Mouse (Mus musculus) heart, postnatal 0 days (tissue): Measurements from ENCODE around the gene Rbm47. TPM values are rescaled to one million over a fixed set of nuclear protein-coding genes. Genes with fewer than 3 reads are reported as not detected.

Experiments
- ATAC-seq: fragments of 200-750 bp; cut with Nextera tagmentation; 2 replicates; pipeline ENCODE4 v1.8.0; 2017; ENCODE audit warnings: low read depth, moderate number of reproducible peaks, moderate library complexity; ENCODE audit not compliant: insufficient read depth
- DNase-seq: peaks from one replicate; pipeline ENCODE4 v3.0.0-alpha.2; 2016; ENCODE audit warnings: low spot score
- H3K27ac ChIP-seq: fragments of 300-500 bp; sonication (generic); 2 replicates; pipeline ENCODE4 v1.5.1; 2014; ENCODE audit warnings: low read depth, mild to moderate bottlenecking
- H3K27me3 ChIP-seq: fragments of 300-500 bp; sonication (generic); 2 replicates; pipeline ENCODE4 v1.6.1; 2014; ENCODE audit warnings: low read length, mixed read lengths; ENCODE audit not compliant: control insufficient read depth, insufficient read depth
- H3K36me3 ChIP-seq: fragments of 300-500 bp; sonication (generic); replicated peaks from 2 replicates; pipeline ENCODE4 v1.6.1; 2014; ENCODE audit warnings: low read length, mixed read lengths; ENCODE audit not compliant: control insufficient read depth, insufficient read depth
- H3K4me1 ChIP-seq: fragments of 300-500 bp; sonication (generic); 2 replicates; pipeline ENCODE4 v1.6.1; 2014; ENCODE audit warnings: antibody characterized with exemption; ENCODE audit not compliant: control insufficient read depth, insufficient read depth
- H3K4me2 ChIP-seq: fragments of 300-500 bp; sonication (generic); 2 replicates; pipeline ENCODE4 v1.6.1; 2014; ENCODE audit warnings: low read depth, mild to moderate bottlenecking, low read length, moderate library complexity
- H3K4me3 ChIP-seq: fragments of 300-500 bp; sonication (generic); 2 replicates; pipeline ENCODE4 v1.5.1; 2014; ENCODE audit warnings: low read depth, low read length
- H3K9ac ChIP-seq: fragments of 300-500 bp; sonication (generic); replicated peaks from 2 replicates; pipeline ENCODE4 v1.6.1; 2014; ENCODE audit warnings: low read depth, low read length, mixed read lengths
- H3K9me3 ChIP-seq: fragments of 300-500 bp; sonication (generic); replicated peaks from 2 replicates; pipeline ENCODE4 v1.6.1; 2016; ENCODE audit warnings: low read length; ENCODE audit not compliant: control insufficient read depth
- CTCF ChIP-seq: IDR thresholded peaks from 2 replicates; pipeline ENCODE4 v1.5.1; 2016; ENCODE audit warnings: antibody characterized with exemption, control low read depth, low read depth
- EP300 ChIP-seq: IDR thresholded peaks from 2 replicates; pipeline ENCODE4 v1.6.1; 2016; ENCODE audit warnings: antibody characterized with exemption, low read depth
- WGBS: fragments of 180-500 bp; shearing (Covaris S2); extraction: QIAGEN DNeasy Blood & Tissue Kit; methylation state at CpG from one replicate; pipeline ENCODE4 v1.1.7; 2014; 5-methylcytosine and 5-hydroxymethylcytosine counted together
- polyA plus RNA-seq: library from polyadenylated mRNA; unstranded; fragments of >200 nt; fragmentation: Nextera tagmentation; extraction: Ambion mirVana; gene quantifications from 2 replicates; pipeline ENCODE4 v1.2.1, GENCODE M21; 2015
- total RNA-seq: library from RNA; depleted of rRNA; stranded (reverse); fragments of >200 nt; gene quantifications from 2 replicates; pipeline ENCODE4 v1.2.3, GENCODE M21; 2014; ENCODE audit warnings: low replicate concordance

The Rbm47 gene
- total and polyA plus RNA-seq, 2 experiments from 2014 or later, result 1.1 to 11.2 TPM

DNA sequence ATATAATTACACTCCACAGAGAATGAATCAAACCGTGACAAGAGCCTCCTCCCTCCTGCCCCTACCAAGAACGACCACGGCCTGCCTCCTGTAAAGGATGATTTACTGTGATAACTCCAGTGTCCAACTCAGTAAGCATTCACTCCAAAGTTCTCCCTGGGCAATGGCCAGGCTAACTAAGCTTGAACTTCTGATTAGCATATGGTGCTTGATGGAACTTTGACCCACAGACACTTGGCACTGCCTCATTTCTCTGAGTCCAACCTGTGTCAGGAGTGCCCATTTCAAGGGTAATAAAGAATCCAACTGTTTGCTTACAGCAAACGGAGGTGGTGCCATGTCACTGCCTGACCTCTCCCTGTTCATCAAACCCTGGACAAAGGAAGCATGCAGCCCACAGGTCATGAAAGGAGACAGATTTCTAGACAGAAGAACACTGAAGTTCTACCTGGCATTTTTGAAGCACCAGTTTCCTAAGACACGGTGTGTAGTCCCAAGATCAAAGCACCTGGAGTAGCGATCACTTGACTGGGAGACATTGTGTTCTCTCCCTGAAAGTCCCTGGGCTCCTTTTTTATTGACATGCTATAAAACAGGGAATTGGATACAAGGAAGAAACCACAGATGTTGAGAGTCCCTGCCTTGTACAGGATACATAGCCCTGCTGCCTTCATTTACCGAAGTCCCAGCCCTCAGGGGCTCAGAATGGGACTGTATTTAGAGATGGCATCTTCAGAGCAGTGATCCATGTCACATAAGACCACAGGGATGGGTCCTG lies 74.6 kb downstream of the Rbm47 start:
- Histone ChIP-seq H3K27ac (no peak overlapping the region), H3K9me3 (no peaks in the 10 kb centered on the region), H3K4me3 (no peak overlapping the region), H3K36me3 (no peaks in the 10 kb centered on the region), H3K4me2 (no peak overlapping the region), H3K4me1 (no peaks in the 10 kb centered on the region), H3K27me3 (no peaks in the 10 kb centered on the region), H3K9ac (no peak overlapping the region)
- ATAC-seq (no peak), DNase-seq (no peak)
- WGBS, result 83% methylated on average over 7 of the region's 7 CpGs
- TF ChIP-seq CTCF (no peak), EP300 (no peak)

DNA sequence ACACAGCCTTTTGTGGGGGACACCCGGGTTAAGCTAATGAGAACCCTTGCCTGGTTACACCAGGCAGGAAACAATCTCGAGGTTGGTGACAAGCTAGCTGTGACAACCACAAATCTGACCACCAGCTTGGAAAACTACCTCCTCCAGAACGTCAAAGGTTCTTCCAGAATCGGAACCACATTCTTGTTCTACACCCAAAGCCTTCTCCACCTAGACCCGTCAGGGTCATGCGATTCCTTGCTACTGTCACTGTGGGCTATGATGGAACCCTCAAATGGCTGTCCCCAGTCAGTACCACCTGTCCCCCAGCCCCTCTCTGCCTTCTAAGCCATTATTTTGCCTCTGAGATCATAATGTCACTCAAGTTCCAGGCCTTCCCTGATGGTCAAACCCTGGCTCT lies 76.8 kb downstream of the Rbm47 start:
- H3K9ac ChIP-seq, result no peak overlapping the region
- TF ChIP-seq CTCF, result no peak
- TF ChIP-seq EP300, result no peak
- no peak overlapping the region for H3K4me2 ChIP-seq
- H3K36me3 ChIP-seq, result no peaks in the 10 kb centered on the region
- ATAC-seq (no peak), DNase-seq (no peak)
- H3K27me3 ChIP-seq, result no peaks in the 10 kb centered on the region
- no peak overlapping the region for H3K4me3 ChIP-seq
- H3K4me1 ChIP-seq, result no peaks in the 10 kb centered on the region
- WGBS, result 85% methylated on average over 6 of the region's 6 CpGs
- no peak overlapping the region for H3K27ac ChIP-seq
- H3K9me3 ChIP-seq, result no peaks in the 10 kb centered on the region

DNA sequence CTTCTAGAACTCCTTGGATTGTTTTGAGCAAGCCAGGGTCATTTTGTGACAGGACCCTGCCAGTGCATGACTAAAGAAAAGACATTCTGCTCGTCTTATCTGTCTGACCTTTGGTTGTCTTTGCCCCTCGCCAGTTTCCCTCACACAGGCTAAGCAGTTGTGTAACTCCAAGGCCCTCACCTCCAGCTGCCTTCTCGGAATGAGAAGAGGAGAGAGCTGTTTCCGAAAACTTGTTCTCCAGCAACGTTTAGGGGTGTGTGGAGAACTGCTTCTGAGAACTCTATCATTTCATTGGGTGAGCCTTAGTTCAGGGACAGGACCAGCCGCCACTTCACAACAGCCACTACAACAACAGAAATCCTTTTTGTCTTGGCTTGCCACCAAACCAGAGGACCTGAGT lies 77.8 kb downstream of the Rbm47 start:
- Histone ChIP-seq H3K4me2 (no peak overlapping the region), H3K4me3 (no peak overlapping the region), H3K36me3 (no peaks in the 10 kb centered on the region), H3K27me3 (no peaks in the 10 kb centered on the region), H3K4me1 (no peaks in the 10 kb centered on the region), H3K9ac (no peak overlapping the region), H3K27ac (no peak overlapping the region), H3K9me3 (no peaks in the 10 kb centered on the region)
- TF ChIP-seq EP300 (no peak), CTCF (no peak)
- 42% methylated on average over 6 of the region's 6 CpGs for WGBS
- DNase-seq (no peak), ATAC-seq (no peak)

DNA sequence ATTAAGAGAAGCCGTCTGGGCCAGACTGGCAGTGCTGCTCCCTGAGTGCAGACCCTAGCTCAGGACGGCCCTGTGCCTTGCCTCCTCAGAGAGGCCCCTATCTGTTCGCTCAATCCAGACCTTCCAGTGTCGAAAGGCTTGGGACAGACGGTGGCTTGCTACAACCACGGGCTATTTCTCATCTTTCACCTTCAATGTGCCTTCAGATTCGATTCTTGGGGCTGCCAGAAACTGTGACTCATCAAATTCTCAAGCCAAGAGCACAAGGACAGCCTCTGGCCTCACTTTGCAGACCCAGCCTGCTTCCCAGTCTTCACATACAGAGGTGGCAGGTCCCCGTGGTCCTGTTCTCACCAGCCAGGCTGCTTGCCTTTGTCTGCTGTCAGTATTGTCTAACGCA lies 82.9 kb downstream of the Rbm47 start:
- peak; percentile 18 for DNase-seq
- Histone ChIP-seq H3K27me3 (no peaks in the 10 kb centered on the region), H3K9me3 (no peaks in the 10 kb centered on the region), H3K9ac (no peak overlapping the region), H3K4me1 (no peaks in the 10 kb centered on the region), H3K27ac (no peak overlapping the region), H3K4me2 (no peak overlapping the region), H3K36me3 (no peaks in the 10 kb centered on the region), H3K4me3 (no peak overlapping the region)
- TF ChIP-seq CTCF (no peak), EP300 (no peak)
- 27% methylated on average over 9 of the region's 9 CpGs for WGBS
- ATAC-seq, result no peak

DNA sequence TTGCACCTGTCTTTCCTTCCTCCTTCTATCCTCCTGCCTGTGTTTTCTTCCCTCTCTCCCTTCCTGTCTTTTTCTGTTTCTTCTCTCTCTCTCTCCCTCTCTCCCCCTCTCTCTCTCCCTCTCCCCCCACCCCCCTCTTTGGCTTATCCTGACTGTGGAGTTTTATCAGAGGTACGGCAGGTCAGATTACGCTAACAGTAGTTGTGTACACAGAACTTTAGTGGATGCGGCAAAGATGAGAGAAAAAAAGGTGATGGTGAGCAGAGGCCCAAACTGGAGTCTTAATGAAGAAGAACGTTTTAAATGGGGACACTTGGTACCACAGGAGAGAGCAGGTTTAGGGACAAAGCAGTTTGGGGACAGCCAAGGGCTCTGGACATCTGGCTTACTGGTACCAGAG lies 83.3 kb downstream of the Rbm47 start:
- 52% methylated on average over 4 of the region's 4 CpGs for WGBS
- Histone ChIP-seq H3K9me3 (no peaks in the 10 kb centered on the region), H3K27me3 (no peaks in the 10 kb centered on the region), H3K4me2 (no peak overlapping the region), H3K27ac (no peak overlapping the region), H3K4me3 (no peak overlapping the region), H3K4me1 (no peaks in the 10 kb centered on the region), H3K36me3 (no peaks in the 10 kb centered on the region), H3K9ac (no peak overlapping the region)
- DNase-seq (no peak), ATAC-seq (no peak)
- TF ChIP-seq CTCF, result no peak
- no peak for TF ChIP-seq EP300

GRCm38 (mm10) chr5:66088902-66089295 lies 84.0 kb downstream of the Rbm47 start:
- TF ChIP-seq EP300 (no peak), CTCF (no peak)
- Histone ChIP-seq H3K4me1 (no peaks in the 10 kb centered on the region), H3K9me3 (no peaks in the 10 kb centered on the region), H3K9ac (no peak overlapping the region), H3K4me3 (no peak overlapping the region), H3K36me3 (no peaks in the 10 kb centered on the region), H3K27ac (no peak overlapping the region), H3K27me3 (no peaks in the 10 kb centered on the region), H3K4me2 (no peak overlapping the region)
- no peak for DNase-seq
- 84% methylated on average over 5 of the region's 5 CpGs for WGBS
- no peak for ATAC-seq
